Mouse (Mus musculus): ENCODE results near the gene Gm12216.
A peak's percentile ranks its signal among the peaks of the same experiment; 100 is the strongest.
"Not testable (repeated sequence)": the region's sequence is repeated elsewhere in the genome, so short reads cannot be mapped to it uniquely, and the experiment has no call there.

Gene Gm12216

GRCm38 (mm10) chr11:53873909-53874704, 15.1 kb upstream of the Gm12216 start:
- DNase-seq (ENCODE audit: low spot score in 2 of 2) = not testable (repeated sequence)

GRCm38 (mm10) chr11:53871786-53872507, 12.9 kb upstream of the Gm12216 start:
- DNase-seq (ENCODE audit: low spot score in 2 of 2) = no peak

- DNase-seq (ENCODE audit: low spot score in 2 of 2) = no peak
These were observed 10.1 kb upstream of the Gm12216 start for GRCm38 (mm10) chr11:53869172-53869571.

- DNase-seq (ENCODE audit: low spot score in 2 of 2) = not testable (repeated sequence)
These were observed 9.3 kb upstream of the Gm12216 start for GRCm38 (mm10) chr11:53868323-53868722.

- not testable (repeated sequence) for DNase-seq (ENCODE audit: low spot score in 2 of 2)
These were observed 5.8 kb upstream of the Gm12216 start for GRCm38 (mm10) chr11:53864724-53865310.

GRCm38 (mm10) chr11:53860944-53861343, 1.9 kb upstream of the Gm12216 start:
- DNase-seq (ENCODE audit: low spot score in 2 of 2) = not testable (repeated sequence)

GRCm38 (mm10) chr11:53858058-53858760, 847 bp downstream of the Gm12216 start:
- DNase-seq (ENCODE audit: low spot score in 2 of 2) = no peak

- no peak for DNase-seq (ENCODE audit: low spot score in 2 of 2)
These were observed 5.4 kb downstream of the Gm12216 start for GRCm38 (mm10) chr11:53853665-53854064.

GRCm38 (mm10) chr11:53851795-53852194, 7.3 kb downstream of the Gm12216 start:
- DNase-seq (ENCODE audit: low spot score in 2 of 2) = peak in 1 of 2 experiments; percentile 69

GRCm38 (mm10) chr11:53849588-53850320, 9.3 kb downstream of the Gm12216 start:
- DNase-seq (ENCODE audit: low spot score in 2 of 2) = peak; percentile 58 to 79

- peak; percentile 31 to 51 for DNase-seq (ENCODE audit: low spot score in 2 of 2)
These were observed 13.4 kb downstream of the Gm12216 start for GRCm38 (mm10) chr11:53845680-53846079.

- DNase-seq (ENCODE audit: low spot score in 2 of 2) = no peak
These were observed 15.9 kb downstream of the Gm12216 start for GRCm38 (mm10) chr11:53843106-53843505.

- no peak for DNase-seq (ENCODE audit: low spot score in 2 of 2)
These were observed 16.9 kb downstream of the Gm12216 start for GRCm38 (mm10) chr11:53842161-53842581.

- no peak for DNase-seq (ENCODE audit: low spot score in 2 of 2)
These were observed 17.5 kb downstream of the Gm12216 start for GRCm38 (mm10) chr11:53841514-53841913.

- DNase-seq (ENCODE audit: low spot score in 2 of 2) = no peak
These were observed 19.1 kb downstream of the Gm12216 start for GRCm38 (mm10) chr11:53839663-53840642.

- peak in 1 of 2 experiments; percentile 49 for DNase-seq (ENCODE audit: low spot score in 2 of 2)
These were observed 19.9 kb downstream of the Gm12216 start for GRCm38 (mm10) chr11:53839147-53839546.

GRCm38 (mm10) chr11:53837731-53838130, 21.3 kb downstream of the Gm12216 start:
- DNase-seq (ENCODE audit: low spot score in 2 of 2) = no peak

- DNase-seq (ENCODE audit: low spot score in 2 of 2) = no peak
These were observed 23.6 kb downstream of the Gm12216 start for GRCm38 (mm10) chr11:53835379-53836010.

GRCm38 (mm10) chr11:53825409-53825808, 33.6 kb downstream of the Gm12216 start:
- no peak for DNase-seq (ENCODE audit: low spot score in 2 of 2)

All from spleen, postnatal 10 days (tissue).